Mouse (Mus musculus) brain, embryonic 18.5 days (tissue): ENCODE results near the gene Tspan33.
"Not testable (repeated sequence)": the region's sequence is repeated elsewhere in the genome, so short reads cannot be mapped to it uniquely, and the experiment has no call there.

ENCODE experiments used
- DNase-seq: peaks from one replicate; pipeline ENCODE4 v3.0.0-alpha.2; 2012; ENCODE audit warnings: low read depth, low spot score

Gene Tspan33

DNA sequence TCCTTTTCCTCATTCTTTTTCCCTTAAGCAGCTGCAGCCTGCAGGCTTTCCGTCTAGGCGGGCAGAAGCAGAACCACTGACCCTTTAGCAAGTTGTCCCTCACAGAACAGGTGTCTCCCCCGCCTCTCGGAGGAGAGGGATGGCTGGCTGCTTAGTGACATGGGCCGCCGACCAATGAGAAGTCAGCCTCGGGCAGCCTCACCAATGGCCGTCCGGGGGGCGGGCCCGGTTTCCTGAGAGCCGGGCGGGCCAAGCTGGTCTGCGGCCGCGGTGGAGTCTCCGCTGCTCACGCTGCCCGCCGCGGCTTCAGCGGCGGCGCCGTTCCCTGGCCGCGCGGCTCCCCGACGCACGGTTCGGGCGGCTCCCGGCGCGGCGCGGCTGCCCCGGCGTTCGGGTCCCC is at the start of gene Tspan33:
Gene Tspan33 (plus strand): TSS at position 270 of the 400 bp plus-strand sequence.
- peak; percentile 77 for DNase-seq

DNA sequence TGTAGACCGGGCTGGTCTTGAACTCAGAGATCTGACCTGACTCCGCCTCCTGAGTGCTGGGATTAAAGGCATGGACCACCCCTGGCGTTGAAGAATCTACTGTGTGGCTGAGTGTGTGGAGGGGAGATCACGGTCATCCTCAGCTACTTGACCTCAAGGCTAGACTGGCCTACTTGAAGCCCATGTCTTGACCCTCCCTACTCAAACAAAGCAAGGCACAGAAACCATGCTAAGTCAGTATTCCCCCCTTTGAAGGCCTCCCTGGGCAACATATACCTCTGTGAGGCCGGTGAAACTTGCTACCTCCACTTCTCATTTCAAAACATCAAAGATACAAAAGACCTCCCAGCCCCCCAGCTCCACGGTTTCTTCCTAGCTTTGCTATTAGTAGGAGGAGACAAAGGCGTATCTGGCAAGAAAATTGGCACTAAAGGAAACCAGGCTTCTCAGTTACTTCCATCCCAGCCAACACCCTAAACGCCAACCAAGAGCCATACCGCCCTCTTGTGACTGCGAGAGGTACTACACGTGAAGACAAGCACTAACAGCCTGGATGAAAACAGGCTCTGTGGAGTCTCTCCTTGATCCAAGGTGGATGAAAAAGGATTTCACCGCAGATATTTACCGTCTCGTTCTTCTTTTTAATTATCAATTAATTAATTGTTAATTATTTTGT is 44.4 kb upstream of the Tspan33 start:
- DNase-seq = peak; percentile 52

DNA sequence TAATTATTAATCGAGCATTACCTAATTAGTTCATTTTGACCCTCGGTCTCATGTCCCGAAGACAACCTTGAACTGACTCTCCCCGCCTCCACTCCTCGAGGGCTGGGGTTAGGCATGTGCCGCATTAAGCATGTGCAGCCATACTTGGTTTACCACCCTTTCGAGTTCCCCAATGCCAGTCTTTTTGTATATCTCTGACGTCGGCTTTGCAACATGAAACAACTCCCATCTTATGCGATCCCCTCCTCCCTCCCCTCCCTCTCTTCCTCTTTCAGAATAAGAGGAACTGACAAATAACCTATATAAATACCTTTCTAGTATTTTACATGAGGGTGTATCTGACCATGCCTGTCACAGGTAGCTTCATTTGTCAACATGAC is 43.9 kb upstream of the Tspan33 start:
- no peak for DNase-seq

DNA sequence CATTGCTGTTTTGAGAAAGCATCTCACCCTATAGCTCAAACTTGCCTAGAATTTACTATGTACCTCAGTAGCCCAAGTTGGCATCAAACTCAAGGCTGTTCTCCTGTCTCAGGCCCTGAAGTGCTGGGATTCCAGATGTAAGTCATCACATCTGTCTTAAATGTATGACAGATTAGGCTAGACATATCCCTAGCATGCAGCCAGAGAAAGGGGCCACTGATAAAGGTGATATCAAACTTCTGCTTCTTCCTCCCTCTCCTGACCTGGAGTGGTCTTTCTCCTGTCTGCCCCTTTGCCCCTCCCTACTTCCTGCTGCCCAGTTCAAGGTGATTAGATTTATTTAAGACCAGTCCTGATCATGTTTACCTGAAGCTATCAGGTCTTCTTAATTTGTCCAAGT is 40.8 kb upstream of the Tspan33 start:
- DNase-seq = no peak

DNA sequence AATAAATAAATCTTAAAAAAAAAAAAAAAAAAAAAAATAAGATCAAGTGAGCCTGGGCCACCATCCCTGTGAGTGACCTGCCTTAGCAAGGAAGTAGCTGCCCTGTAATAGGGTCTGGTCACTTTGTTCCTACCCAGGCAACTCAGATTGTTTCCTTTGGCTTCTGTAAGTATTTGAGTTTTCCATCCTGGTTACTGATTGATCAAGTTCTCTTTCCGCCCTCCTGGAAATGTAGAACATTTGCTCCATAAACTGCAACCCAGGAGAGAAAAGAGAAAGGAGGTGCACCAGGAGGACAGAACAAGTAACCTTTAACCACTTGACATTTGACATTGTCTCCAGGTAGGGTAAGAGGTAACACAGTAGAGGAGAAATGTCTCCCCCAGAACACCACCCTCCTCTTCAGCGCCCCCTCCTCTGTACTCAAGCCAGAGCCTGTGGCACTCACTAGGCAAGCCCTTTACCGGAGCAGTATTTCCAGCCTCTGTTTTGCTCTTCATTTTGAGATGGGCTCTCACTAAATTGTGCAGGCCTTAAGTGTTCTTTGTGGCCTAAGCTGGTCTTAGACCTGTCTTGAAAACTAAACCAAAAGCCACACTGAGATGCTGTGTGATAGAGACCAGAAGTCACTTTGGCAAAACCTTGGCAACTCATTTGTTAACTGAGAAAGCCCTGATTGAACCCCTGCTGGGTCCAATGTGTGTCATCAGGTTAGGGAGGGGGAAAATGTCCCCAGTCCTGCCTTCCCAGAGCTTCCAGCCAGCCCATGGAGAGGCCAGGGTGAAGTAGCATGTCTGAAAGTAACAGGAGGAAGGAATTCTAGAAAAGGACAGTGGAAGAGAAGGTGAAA is 35.2 kb upstream of the Tspan33 start:
- DNase-seq = no peak

DNA sequence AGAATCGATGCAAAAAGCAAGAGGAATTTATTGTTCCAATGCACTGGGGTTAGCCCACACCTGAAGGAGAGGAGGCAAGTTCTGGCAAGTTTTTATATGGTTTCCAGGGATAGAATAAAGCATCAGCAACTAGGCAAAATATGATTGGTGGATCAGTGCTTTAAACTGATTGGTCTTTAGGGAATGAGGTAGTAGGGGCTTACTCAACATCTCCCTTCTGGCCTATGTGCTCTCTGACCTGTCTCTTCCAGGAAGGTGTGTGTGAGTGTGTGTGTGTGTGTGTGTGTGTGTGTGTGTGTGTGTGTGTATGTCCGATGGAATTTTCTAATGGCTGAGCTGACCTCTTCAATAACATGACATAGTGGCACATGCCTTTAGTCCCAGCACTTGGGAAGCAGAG is 34.1 kb upstream of the Tspan33 start:
- no peak for DNase-seq

DNA sequence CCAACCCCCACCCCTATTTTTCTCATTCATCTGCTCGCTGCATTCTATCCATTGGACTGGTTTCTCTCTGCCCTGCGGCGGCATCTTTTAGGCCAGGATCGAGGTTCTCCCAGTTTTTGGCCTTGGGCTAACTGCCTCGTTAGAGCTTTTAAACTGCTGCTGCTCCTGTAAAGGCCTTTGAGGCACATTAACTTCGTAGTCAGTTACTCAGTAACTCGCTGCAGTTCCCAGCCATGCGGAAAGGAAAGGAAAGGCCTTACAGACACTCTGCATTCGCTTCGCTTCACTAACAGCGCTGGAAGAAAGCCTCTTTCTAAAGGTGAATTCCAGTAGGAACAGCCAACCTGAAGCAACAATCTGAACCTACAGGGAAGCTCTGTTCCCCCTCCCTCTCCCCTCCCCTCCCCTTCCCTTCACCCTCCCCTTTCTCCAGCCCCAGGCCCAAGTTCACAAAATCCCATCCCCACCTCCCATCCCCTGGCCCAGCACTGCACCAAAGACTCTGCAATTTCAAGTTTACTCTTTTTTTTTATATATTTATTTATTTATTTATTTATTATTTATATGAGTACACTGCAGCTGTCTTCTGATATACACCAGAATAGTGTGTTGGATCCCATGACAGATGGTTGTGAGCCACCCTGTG is 33.2 kb upstream of the Tspan33 start:
- DNase-seq = no peak

DNA sequence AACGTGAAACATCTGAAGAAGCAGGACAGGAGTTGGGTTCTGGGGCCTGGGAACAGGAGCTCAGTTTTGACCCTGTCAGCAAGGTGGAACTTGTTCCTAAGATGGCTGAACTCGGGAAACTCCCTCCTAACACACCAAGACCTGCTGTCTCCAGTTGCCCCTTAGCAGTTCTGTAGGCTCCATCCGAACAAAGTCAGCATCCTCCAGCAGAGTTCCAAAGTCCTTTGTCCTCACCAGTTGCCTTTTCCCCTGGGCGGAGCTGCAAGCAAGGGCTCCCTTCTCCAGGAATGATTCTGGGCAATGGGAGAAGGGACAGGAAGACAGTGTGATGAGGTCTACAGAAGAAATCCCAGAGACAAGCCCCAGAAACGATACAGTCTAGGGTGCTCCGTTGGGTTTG is 26.8 kb upstream of the Tspan33 start:
- DNase-seq = no peak

DNA sequence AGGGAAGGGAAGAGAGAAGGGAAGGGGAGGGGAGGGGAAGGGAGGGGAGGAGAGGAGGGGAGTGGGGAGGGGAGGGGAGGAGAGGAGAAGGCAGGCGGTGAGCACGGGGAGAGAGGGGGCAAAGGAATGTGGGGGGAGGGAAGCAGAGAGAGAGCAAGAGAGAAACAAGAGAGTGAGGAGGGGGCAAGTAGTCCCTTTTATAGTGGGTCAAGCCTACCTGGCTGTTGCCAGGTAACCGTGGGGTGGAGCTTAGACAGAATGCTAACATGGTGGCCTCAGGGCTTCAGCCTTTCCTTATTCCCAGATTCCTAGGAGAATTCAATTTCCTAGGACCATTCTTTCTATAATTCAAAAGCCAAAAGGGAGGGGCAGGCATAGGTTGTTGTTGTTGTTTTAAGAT is 22.3 kb upstream of the Tspan33 start:
- no peak for DNase-seq

DNA sequence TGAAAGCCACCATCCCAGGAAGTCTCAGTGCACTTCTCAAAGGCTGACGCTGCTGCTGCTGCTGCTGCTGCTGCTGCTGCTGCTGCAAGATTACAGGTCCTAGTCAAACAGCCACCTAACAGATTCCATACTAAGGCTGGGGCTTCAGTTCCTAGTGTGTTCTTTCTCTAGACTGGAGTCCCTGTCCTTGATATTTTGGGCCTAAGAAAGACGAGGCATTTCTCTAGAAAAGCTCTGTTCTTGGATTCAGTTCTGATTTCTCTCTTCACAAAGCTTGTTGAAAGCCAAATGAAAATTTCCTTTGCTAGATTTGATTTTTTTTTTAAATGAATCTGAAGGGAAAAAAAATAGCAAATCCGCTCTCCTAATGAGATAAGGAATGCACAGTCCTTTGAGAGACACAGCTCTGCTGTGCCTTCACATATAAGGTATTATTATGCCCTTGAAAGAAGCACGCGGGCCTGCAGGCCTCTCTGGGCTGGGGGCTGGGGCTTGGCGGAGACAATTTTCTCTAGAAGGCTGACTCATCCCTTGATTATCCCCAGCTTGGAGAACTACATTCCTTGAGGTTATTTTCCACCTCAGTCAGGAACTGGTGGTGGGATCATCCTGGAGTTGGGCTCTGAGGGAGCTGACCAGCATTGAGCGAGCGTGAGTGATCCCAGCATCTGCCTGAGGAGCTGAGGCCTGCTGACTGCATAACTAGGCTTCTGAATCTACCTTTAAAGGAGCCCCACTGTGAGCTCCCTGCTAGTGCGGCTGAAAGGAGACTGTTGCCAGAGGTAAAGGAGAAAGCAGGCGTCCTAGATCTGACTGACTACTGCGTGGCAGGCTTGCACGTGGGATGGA is 21.2 kb upstream of the Tspan33 start:
- no peak for DNase-seq

DNA sequence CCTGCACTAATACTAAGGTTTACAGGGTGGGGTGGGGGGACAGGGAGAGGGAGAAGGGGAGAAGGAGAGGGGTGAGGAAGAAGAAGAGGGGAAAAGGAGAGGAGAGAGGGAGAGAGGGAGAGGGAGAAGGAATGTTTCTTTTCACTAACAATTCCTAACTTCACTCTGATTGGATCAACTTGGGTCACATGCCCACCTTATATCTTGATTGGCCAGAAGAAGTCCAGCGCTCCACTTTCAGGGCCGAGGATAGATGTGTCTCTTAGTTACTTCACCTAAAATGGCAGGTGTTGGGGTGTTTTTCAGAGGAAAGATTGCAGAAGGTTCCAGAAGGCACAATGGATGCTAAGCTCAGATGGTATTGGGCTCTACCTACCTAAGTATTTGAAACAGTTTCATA is 20.3 kb upstream of the Tspan33 start:
- DNase-seq = no peak

DNA sequence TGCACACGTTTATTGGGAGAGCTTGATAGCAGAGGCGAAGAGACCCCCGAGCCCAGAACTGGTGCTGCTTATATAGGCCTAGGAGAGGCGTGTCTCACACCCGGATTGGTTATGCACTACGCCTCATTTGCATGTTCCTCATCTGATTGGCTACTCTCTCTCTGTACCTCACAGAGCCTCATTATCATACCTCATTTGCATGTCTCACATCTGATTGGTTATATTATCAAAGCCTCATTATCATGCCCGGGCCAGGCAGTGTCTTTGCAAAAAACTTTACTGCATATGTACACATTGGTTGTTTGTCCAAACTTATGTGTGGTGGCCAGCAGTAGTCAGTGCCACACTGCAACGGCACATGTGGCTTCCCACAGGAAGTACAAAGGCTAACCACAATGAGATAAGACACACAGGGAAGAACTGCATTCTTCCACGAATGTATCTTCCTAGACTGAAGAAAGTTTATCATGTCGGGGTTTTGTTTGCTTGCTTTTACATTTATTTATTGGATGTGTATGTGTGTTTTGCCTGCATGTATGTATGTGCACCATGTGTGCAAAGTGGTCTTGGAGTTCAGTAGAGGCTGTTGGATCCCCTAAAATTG is 14.0 kb upstream of the Tspan33 start:
- DNase-seq = not testable (repeated sequence)

DNA sequence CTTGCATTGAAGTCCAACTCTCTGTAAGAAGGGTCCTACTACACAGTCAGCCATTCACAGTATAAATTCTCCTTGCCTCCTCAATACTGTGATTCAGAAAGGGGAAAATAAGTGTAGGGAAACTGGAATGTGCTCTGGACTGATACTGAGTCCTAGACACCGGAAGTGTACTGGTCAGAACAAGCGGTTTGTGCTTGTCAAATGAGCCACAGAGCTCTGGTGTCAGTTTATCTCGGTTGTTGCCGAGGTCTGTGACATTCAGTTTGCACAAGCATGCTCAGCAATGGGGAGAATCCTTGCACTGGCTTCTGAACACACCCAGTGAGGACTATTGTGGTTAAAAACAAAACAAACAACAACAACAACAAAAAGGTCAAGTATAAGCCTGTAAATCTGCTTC is 12.2 kb upstream of the Tspan33 start:
- no peak for DNase-seq

DNA sequence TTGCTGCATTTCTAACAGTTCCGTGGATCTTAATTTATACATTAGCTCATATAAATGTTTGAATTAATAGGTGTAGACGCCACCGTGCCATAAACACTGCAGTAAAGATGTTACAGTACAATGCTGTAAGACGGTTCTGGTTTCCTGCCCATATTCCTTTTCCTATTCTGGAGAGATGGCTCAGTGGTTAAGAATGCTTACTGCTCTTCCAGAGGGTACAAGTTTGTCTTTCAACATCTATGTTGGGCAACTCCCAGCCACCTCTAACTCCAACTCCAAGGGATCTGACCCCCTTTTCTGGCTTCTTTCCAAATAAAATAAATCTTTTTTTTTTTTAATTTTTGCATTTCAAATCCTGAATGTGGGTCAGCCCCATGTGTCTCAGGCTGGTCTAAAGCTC is 9.3 kb upstream of the Tspan33 start:
- DNase-seq = no peak

DNA sequence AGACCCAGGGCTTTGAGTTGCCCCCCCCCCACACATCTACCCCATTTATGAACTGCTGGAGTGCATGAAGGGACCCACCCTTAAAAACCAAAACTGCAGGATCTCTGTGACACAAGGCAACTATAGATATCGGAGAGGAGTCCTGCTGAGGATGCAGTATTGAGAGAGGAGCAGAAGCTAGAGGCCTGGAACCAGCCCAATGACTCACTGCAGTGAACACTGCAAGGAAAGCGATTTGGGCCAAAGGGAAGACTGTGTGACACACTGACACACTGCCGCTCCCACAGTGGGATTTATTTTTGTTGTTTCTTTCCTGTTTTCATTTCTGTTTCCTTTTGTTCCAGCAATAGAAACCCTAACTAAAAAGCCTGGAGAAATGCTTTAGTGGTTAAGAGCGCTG is 8.1 kb upstream of the Tspan33 start:
- no peak for DNase-seq

DNA sequence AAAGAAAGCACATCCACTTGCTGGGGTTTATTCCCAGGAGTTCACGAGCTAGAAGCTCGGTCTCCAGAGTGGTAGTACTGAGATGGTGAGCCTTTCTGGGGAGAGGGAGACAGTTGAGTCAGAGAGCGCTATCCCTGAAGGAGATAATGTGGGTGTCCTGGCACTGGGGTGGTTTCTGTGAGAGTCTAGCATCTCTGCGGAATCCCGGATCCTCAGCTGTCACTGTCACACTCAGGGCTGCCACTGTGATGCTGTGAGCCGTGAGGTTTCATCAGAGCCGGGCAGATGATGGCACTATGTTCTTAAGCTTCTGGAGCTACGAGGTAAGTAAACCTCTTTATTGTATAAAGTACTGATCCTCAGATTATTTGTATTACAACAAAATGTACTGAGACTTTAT is 4.6 kb upstream of the Tspan33 start:
- no peak for DNase-seq

DNA sequence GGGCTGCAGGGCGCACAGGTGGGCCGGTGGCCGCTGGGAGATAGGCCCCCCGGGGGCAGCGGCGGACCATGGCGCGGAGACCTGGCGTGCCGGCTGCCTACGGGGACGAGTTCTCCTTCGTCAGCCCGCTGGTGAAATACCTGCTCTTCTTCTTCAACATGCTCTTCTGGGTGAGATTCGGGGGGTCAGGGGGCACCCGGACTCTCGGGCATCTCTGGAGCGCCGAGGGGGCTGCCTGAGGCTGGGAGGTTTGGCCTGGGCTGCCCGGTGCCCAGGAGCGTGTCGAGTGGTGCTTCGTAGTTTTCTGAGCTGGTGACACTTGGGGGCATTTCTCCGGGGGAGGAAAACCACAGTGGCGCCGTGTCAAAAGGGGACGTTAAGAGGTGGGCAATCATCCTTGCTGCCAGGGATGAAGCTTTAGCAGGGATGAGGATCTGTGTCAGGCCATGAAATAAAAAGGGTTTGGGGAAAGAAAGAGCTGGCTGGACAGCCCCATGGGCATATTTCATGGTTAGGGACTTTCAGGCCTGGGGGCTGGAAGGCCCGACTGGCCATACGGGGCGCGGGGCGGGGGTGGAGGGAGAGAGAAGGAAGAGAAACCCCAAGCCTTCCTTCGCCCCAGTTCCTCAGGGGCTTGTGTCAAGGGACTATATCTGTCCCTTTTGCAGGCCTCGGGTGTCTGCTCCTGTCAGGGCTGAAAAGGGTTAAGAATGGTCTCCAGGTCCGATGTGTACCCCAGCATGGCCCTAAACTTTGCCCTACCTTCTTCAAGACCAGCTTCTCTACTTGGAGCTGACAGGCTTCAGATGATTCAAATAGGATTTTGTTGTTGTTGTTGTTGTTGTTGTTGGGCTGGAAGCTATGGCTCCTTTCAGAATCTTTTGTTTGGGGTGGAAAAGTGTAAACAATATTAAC is 610 bp downstream of the Tspan33 start:
- no peak for DNase-seq

DNA sequence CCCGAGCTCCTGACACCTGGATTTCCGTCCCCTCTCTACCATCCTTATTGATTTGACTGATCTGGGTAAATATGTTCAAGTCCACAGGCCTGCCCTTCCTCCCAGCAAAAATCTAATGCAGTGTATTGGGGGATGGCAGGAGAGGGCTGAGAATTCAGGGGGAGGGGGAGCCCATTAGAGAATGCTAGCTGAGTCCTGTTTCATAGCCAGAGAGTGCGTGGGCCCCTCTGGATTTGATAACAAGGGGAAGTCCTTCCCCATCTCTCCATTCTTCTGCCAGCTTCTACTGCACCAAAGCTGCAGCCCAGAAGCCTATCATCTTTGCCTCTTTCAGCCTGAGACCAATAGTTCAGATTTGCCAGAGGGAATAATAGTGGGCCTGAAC is 1.3 kb downstream of the Tspan33 start:
- no peak for DNase-seq

DNA sequence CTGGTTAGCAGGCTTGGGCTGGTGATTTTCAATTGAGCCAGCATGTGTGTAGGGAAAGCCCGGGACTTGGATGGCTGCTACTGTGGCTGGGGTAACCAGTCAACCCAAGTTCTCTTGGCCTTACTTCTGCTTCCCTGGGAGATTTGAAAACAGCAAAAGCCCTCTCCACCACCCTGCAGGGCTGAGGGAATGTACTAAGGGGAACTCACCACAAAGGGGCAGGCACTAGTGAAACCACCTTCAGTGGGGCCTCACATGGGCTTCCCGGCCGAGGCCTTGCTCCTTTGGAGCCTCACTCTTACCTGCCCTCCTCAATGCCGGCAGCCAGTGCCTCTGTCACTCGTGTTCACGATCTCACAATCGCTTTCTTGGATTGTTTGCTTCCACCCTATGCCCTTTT is 2.0 kb downstream of the Tspan33 start:
- DNase-seq = no peak

DNA sequence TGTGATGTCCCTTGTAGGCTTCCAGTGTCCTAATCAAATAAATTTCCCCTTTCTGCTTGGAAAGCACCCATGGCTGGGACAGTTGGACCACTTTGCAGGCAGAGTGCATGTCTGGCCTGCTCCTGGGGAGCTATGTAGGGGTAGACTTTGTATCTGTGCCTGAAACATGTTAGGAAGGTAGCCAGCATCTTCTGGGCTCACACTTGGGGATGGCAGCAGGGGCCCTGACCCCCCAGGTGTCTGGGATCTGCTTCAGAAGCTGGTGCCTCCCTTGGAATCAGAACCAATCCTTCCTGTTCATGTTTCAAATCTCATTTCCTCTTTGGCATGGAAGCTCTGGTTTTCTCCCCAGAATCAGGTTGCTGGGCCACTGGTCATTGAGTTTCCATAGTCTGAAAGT is 3.1 kb downstream of the Tspan33 start:
- no peak for DNase-seq
